Mouse (Mus musculus) c-Kit-positive CD71-positive TER-119-negative erythroid progenitor cells, embryonic 14.5 days (primary cell): ENCODE data around the gene Plcb4.
"Not testable (repeated sequence)": the region's sequence is repeated elsewhere in the genome, so short reads cannot be mapped to it uniquely, and the experiment has no call there.

ENCODE experiments used
- DNase-seq: peaks from one replicate; pipeline ENCODE4 v3.0.0-alpha.2; 2013; ENCODE audit warnings: low read depth

Plcb4 gene

DNA sequence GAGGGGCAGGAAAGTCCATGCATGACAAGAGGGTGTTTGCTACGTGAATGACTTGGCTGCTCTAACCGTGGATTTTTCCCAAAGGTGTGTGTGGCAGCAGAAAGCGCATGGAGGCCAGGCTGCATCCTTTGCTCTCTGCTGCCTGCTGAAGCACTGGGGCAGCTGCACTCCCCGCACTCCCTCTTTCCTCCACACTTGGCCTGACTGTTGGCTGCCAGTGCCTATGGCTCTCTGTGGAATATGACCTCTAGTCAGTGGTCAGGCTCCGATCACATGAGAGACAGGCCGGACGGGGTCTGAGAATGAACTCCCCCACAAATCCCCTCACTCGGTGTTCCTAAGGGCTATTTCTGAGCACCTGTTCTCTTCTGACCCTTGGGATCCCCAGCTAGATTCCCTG, 297.0 kb downstream of the Plcb4 start:
- no peak for DNase-seq

DNA sequence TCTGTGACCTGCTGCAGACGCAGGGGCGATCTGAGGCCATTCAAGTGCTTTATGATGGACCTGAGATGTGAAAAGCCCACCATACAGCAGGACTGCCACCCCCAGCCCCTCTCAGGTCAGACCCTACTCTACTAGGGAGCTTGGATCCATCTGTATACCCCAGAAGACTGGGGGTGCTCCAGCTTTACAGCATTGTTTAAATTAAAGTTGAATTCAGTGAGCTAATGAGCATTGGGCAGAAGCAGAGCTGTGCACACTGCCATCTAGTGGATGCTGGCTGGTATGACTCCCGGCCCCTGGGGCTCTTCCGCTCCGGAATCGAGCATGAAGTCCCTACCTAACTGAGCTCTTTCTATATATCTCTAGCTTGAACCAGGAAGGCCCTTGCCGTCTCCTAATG, 298.9 kb downstream of the Plcb4 start:
- peak; percentile 23 for DNase-seq

DNA sequence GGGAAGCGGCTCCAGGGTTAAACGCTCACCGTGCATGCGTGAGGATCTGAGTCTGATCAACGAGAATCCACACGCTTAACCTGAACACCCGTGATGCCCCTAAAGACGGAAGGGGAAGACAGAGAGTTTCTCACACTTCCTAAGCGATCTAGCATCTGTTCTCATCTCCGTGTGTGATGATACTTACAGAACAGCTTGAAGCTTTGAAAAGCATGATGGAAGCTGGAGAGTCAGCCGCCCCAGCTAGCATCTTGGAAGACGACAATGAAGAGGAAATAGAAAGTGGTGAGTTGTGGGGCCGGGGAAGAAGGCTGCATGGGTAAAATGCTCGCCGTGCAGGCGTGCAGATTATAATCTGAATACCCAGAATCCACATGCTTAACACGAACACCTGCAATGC, 299.6 kb downstream of the Plcb4 start:
- no peak for DNase-seq

DNA sequence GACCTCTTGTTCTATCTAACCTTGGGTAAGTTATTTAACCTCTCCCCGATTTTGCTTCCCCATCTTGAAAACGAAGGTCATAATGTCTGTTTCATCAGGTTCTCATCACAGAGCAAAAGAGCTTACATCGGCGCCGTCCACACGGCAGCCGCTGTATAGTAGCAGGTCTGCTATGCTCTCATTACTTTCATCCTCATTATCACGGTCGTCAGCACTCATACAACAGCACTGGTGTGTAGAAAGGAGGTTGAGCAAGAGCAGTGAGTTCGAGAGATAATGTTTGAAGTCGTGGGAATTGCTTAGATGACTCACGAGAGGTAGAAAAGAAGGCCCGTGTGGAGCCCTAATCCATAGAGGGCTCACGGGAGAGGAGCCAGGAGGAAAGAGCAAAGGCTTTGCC, 304.3 kb downstream of the Plcb4 start:
- DNase-seq, result no peak

DNA sequence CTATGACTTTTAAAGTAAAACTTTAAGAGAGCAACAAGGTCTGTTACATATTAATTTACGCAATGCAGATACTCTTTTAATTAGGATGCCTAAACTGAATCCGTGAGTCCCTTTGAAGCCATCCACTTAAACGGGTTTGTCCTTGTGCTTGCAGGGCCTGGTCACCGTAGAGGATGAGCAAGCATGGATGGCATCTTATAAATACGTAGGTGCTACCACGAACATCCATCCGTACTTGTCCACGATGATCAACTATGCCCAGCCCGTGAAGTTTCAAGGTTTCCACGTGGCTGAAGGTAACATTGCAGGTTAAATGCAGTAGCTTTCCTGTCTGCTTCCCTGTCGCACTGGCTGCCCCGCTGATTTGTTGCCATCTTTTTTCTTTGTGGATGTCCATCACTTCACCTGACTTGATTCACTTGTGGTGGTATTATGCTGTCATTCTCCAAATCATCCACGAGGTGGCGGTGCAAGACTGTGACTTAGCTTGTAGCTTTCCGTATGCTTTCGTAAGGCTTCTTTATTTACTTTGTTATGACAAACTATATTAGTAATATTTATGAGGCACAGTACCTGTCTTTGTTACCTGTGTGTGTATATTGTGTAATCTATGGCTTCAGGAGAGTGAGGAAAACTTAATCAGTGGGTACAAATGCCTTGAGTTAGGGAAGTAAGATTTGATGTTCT, 308.2 kb downstream of the Plcb4 start:
- peak; percentile 21 for DNase-seq

DNA sequence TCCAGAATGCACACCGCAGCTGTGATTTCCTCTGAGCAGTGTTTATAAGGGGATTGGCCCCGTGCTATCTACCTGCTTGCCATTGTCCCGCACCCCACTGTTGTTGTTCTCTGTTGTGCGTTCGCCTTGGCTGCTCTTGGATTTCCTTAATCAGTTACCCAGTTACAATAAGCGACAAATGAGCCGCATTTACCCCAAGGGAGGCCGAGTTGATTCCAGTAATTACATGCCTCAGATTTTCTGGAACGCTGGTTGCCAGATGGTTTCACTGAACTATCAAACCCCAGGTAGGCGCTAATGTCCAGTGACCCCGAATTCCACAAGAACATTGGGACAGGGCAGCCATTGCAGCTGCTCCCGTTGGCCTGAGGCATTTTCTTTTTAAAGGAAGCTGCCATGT, 309.3 kb downstream of the Plcb4 start:
- no peak for DNase-seq

DNA sequence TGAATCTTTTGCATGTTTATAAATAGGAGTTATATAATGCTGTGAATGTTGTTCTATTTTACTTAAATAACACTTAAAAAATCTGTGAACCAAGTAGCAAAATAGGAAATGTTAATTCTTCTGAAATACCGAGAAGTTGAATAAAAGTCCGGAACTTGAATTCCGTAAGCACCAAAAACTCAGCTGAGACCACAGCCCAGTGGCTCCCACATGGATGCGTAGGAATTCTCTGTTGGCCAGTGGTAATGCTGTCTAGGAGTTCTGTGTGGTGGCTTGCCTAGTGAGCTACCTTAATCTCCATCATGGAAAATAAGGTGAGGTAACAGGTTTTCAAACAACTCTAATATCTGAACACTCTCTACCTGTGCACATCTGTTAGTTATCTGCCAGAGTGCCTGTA, 312.1 kb downstream of the Plcb4 start:
- DNase-seq, result no peak

DNA sequence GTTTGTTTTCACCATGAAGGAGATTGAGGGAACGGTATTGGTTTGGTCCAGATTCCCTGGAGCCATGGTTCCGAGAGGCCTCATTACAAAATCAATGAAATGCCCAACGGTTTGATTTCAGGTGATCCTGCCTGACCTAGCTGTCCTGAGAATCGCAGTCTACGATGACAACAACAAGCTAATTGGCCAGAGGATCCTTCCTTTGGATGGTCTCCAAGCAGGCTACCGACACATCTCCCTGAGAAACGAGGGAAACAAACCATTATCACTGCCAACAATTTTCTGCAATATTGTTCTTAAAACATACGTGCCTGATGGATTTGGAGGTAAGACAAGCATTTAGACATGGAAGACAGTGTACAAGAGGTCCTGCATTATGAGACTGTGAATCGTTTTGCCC, 317.2 kb downstream of the Plcb4 start:
- DNase-seq, result no peak

DNA sequence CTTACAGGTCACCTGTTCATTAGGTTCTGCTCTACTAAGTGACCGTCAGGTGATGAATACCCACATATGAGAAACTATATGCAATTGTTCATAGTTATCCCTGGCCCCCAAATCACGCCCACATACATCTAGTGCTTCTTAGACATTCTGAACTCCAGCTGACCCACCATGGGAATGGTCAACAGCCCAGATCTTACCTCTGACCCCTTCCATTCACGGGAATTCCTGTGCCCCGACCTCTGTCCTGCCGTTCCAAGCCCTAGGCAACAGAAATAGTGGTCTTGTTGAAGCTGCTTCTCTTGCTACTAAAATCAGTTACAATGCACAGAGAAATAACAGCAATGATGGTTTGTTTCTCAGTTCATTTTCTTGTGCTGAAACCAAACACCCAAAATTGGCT, 320.0 kb downstream of the Plcb4 start:
- no peak for DNase-seq

DNA sequence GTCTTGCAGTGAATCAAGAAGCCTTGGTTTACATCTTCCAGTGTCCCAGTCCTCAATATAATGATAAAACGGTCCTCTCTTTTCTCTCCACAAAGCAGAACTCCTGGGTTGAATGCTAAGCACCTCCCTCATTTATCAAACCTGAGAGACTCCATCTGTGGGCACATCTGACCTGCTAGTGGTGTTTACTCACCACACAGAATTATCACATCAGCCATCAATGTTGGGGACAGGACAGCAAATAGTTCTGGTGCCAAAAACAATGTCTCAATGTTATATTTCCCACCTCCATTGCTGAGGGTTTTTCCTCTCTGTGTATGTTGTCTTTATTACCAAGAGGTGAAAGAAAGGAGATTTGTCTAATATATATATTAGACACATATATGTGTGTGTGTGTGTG, 321.6 kb downstream of the Plcb4 start:
- DNase-seq, result no peak

DNA sequence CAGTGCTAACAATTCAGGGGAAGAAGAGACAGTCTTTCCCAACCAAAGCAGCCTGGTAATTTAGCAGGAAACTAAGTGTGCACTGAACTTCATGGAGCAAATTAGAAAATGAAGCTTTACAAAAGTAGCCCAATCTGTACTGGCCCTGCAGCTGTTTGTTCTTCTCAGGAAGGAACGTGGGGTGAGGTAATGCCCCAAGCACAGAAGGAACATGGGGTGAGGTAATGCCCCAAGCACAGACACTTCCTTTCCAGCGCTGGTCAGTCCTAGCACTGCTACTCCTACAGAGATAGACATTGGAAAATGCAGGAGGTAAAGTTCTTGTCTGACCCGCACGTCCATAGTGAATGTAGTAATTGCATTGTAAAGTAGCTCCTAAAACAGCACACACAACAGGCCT, 325.2 kb downstream of the Plcb4 start:
- DNase-seq, result no peak

DNA sequence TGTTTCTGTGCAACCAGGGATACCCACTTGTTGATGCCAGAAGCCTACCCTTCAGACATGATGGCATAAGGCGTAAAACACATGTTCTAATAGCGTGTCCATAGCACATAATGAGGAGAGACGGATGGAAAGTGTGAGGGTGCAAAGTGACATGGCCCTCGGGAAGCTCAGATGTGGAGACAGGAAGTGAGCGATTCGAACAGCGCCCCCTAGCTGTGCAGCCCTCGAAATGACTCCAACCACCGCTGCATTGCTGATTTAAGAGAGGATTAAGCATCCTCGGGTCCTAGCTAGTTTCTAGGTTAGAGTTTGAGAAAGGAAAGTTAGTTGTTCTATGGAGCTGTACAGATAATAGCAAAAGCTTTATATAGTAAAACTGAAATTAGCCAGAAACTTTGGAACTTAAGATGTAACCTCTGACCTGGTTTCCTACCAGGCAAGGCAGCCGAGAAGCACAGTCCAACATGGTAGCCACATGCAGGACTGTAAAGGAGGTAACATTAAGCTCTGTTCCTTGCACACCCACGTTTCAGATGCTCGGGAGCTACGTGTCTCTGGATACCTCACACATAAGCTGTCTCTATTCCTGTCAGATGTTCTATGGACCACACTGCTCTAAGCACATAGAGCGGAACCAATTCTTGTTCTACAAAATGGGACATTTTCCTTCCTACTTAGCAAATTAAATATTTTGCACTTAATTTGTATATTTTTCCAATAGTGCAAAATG, 326.9 kb downstream of the Plcb4 start:
- DNase-seq, result no peak

DNA sequence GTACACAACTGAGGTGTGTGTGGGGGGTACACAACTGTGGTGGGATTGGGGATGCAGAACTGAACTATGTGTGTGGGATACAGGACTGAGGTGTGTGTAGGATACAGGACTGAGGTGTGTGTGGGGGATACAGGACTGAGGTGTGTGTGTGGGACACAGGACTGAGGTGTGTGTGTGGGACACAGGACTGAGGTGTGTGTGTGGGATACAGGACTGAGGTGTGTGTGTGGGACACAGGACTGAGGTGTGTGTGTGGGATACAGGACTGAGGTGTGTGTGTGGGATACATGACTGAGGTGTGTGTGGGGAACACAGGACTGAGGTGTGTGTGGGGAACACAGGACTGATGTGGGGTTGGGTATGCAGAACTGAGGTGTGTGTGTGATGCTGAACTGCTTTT, 329.7 kb downstream of the Plcb4 start:
- not testable (repeated sequence) for DNase-seq

DNA sequence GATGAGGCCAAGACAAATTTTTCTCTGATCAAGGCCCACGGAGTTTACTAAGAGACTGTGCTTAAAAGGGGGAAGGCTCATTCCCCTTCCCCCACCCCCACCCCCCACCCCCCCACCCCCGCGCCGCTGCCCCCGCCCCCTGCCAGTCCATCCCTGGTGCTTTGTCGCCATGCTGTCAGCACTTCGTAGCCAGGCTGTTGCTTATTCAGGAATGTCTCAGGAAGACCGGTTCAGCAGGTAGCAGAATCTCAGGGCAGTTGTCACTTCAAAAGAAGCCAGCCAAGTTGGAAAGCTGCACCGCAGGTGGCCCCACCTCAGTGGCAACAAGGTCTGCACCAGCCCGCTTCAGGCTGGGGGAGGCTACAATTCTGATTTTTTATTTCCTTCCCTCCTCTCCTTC, 331.9 kb downstream of the Plcb4 start:
- not testable (repeated sequence) for DNase-seq

DNA sequence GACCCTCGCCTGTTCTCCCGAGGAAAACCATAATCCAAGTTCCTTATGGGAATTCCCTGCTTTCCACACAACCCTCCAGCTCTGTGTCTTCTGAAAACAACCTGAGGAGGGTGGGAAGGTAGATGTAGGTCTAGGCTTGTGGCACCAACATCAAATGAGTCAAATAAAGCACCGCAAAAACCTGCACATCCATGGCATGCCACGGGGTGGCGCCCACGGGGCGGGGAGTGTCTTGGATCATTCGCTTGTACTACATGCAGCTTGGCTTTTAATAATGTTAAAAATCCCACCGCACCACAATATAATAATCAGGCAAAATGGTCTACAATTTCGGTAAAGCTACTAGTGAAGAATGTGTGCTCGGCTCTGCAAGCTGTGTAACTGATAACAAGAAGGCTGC, 334.5 kb downstream of the Plcb4 start:
- no peak for DNase-seq

DNA sequence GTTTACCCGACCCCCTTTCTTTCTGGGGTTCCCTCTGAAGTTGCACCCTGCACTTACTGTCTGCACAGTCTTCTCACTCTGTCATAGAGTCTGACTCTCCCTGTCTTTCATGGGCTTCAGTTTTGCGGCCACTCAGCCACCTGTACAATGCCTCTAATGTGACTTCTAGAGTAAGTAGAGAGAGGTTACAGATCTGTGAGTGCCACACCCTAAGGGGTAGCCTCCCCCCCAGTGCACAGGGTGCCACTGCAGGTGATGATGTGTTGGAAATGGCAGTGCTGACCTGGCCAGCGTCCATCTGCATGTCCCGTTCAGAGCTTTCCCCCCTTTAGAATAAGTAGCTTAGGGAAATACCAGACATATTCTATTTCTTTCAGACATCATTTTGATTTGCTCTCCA, 336.4 kb downstream of the Plcb4 start:
- no peak for DNase-seq

DNA sequence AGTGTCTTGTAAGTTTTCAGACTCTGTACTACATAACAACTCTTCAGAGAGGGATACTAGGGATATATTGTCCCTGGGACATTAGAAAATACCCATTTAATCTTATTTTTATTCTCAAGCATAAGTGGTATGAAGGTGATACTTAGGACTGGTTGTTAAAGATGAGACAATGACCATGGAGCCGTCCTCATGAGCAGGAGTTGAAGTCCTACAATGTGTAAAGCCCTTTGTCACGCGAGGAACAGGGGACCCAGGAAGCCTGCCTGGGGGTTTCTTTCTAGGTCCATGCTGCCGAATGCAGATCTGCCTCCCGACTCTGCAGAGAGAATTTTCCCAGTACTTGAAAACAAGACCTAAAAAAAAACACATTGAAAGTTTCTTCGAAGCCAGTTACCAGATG, 338.1 kb downstream of the Plcb4 start:
- no peak for DNase-seq

DNA sequence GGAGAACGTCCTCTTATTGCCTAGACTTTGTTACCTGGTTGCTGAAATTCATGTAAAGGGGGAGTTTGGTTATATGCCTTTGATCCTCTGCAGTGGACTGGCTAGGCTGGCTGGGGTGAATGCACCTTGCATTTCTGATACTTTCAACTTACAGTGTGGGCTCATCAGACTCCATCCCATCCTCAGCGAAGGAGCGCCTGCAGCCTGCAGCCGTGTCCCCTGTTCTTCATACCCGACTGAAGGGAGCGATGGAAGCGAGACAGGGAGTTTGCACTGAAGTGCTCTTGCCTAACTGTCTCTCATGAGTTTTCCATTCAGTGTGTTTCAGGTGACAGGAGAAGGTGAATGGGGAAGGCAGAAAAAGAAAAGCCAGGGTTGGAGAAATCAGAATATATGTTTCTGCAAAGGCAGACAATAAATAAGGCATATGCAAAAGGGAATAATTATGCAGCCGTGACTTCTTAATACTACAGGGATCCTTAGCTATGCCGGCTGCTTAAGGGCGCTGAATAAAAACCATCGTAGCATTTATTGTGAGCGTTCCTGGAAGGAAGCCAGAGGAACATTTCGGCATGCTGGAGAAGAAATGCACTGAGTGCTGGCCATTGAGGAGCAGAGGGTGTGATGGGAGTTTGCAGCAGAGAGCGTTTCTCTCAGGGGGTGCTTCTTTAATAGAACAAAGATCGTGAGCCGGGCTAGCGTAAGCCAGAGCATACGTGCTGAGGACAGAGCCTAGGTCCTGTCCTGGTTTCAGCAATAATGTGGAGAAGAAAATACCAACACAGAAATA, 338.7 kb downstream of the Plcb4 start:
- DNase-seq, result no peak

DNA sequence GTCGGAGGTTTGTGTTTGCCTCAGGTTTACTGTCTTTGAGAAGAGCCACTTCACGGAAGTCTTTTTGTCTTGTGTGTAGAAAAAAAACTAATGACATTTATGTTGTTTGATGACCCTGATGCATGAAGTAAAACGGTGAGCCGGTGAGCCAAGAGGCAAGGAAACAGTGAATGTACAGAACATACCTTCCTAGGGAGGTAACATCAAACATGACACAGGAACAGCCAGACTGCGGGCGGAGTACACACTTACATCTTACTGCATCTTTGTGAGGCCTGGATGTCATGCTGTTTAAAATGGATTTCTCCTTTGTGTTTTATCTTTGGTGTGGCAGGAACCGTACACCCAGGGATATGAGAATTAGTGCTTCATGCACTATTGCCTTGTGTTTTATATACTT, 340.1 kb downstream of the Plcb4 start:
- no peak for DNase-seq

DNA sequence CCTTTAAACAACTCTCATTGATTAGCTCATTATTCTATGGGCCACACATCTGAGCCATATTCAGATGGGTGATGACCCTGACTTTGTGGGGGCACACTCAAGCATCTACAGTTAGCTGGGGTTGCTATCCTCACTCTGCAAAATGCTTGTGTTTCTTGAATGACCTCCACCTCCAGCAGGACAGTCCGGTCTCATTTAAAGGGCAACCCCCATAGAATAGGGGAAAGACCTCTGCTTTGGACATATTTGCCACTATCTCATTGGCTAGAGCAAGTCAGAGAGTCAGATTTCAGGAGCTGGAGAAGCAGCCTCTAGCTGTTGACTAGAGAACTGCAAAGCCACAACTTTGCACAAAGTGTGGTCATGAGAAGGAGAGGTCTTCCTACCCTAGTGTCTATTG, 340.6 kb downstream of the Plcb4 start:
- DNase-seq, result no peak

DNA sequence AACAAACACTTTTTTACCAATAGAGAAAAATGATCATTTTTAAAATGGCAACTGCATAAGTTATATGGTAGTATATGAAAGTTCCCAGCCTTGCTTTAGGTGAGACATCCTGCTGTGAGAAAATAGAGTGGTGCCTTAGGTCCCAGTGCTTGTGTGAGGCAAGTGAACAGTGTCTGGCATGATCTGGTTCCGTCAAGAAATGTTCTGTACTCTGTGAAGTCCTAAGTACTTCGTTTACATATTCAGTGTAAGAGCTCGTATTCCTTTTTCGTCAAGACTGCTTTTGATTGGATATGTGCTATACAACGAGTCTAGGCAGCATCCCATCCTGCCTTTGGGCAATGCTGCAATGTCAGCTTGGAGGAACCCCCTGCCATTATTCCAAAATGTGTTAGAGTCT, 342.1 kb downstream of the Plcb4 start:
- no peak for DNase-seq

DNA sequence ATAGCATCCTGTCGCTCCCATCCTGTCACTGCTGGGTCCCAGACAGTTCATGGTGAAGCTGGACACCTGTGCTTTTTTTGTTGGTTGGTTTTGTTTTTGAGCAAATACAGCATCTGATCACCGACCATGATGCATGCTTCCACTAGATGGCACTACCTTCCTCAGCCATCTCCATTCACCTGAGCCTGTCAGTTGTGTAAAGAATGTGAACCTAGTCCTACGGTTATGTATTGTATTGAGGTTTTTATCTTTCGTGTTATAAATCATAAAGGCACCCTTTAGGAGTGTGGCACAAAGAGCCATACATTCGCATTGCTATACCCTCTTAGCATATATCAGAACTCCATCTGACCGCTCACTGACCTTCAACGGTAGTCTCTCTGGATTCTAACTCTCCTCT, 343.3 kb downstream of the Plcb4 start:
- DNase-seq, result no peak

DNA sequence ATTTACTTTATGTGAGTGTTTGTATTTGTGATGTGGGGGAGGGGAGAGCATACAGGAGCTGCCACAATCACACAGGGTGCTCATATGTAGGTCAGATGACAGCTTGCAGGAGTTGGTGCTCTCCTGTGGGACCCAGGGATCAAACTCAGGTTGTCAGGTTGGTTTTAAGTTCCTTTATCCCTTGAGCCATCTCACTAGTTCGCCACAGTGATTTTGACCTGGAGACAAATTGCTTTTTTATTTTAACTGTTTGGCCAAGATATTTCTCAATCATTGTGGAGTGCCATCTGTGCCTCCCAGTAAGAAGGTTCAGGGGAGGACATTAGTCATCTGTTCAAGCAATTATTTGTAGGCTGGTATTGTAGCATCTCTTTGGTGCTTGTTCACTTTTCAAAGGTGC, 345.0 kb downstream of the Plcb4 start:
- no peak for DNase-seq
